Mouse (Mus musculus) midbrain, embryonic 15.5 days (tissue): ENCODE results near the gene Gmds. TPM values are rescaled to one million over a fixed set of nuclear protein-coding genes. Genes with fewer than 3 reads are reported as not detected.

Experiments
- ATAC-seq: fragments of 200-750 bp; cut with Nextera tagmentation; replicated peaks from 2 replicates; pipeline ENCODE4 v1.8.0; 2017; ENCODE audit warnings: moderate TSS enrichment
- H3K27ac ChIP-seq: fragments of 300-500 bp; sonication (generic); 2 replicates; pipeline ENCODE4 v1.5.1; 2015; ENCODE audit warnings: mild to moderate bottlenecking, inconsistent platforms
- H3K27me3 ChIP-seq: fragments of 300-500 bp; sonication (generic); replicated peaks from 2 replicates; pipeline ENCODE4 v1.6.1; 2015; ENCODE audit warnings: inconsistent platforms
- H3K36me3 ChIP-seq: fragments of 300-500 bp; sonication (generic); replicated peaks from 2 replicates; pipeline ENCODE4 v1.6.1; 2015; ENCODE audit warnings: inconsistent platforms
- H3K4me1 ChIP-seq: fragments of 300-500 bp; sonication (generic); 2 replicates; pipeline ENCODE4 v1.6.1; 2015; ENCODE audit warnings: inconsistent platforms
- H3K4me2 ChIP-seq: fragments of 300-500 bp; sonication (generic); 2 replicates; pipeline ENCODE4 v1.6.1; 2015; ENCODE audit warnings: inconsistent platforms, mild to moderate bottlenecking, moderate library complexity
- H3K4me3 ChIP-seq: fragments of 300-500 bp; sonication (generic); 2 replicates; pipeline ENCODE4 v1.5.1; 2015; ENCODE audit warnings: mild to moderate bottlenecking, inconsistent platforms
- H3K9ac ChIP-seq: fragments of 300-500 bp; sonication (generic); 2 replicates; pipeline ENCODE4 v1.6.1; 2015; ENCODE audit warnings: mild to moderate bottlenecking, inconsistent platforms
- H3K9me3 ChIP-seq: fragments of 300-500 bp; sonication (generic); 2 replicates; pipeline ENCODE4 v1.6.1; 2016; ENCODE audit warnings: inconsistent platforms
- WGBS: fragments of 180-500 bp; shearing (Covaris S2); methylation state at CpG from one replicate; pipeline ENCODE4 v1.1.7; 2015; ENCODE audit warnings: mixed read lengths; 5-methylcytosine and 5-hydroxymethylcytosine counted together
- polyA plus RNA-seq: library from polyadenylated mRNA; unstranded; fragments of >200 nt; fragmentation: Nextera tagmentation; extraction: Ambion mirVana; gene quantifications from 2 replicates; pipeline ENCODE4 v1.2.1, GENCODE M21; 2015

The Gmds gene
- polyA plus RNA-seq, 1 experiment from 2014 or later: 35.6 TPM

GRCm38 (mm10) chr13:31955171-31955570 is 383.4 kb downstream of the Gmds start:
- Histone ChIP-seq H3K9me3 (no peaks in the 10 kb centered on the region), H3K27ac (no peak overlapping the region)
- 62% methylated on average over 7 of the region's 7 CpGs for whole genome bisulfite sequencing

GRCm38 (mm10) chr13:31944676-31945210 is 393.8 kb downstream of the Gmds start:
- Histone ChIP-seq H3K9ac (no peak overlapping the region), H3K27ac (no peak overlapping the region), H3K4me1 (no peaks in the 10 kb centered on the region), H3K27me3 (no peaks in the 10 kb centered on the region), H3K36me3 (no peaks in the 10 kb centered on the region), H3K4me2 (no peak overlapping the region), H3K9me3 (no peaks in the 10 kb centered on the region), H3K4me3 (no peak overlapping the region)
- ATAC-seq: no peak
- WGBS: 88% methylated on average over 3 of the region's 3 CpGs

More at GRCm38 (mm10) chr13:31955171-31955570, 383.4 kb downstream of the Gmds start:
- Histone ChIP-seq H3K4me3 (no peak overlapping the region), H3K9ac (no peak overlapping the region), H3K4me1 (no peaks in the 10 kb centered on the region), H3K27me3 (no peaks in the 10 kb centered on the region), H3K36me3 (no peaks in the 10 kb centered on the region), H3K4me2 (no peak overlapping the region)
- no peak for ATAC-seq

- no peaks in the 10 kb centered on the region for H3K9me3 ChIP-seq
- H3K27ac ChIP-seq: no peak overlapping the region
- no peak overlapping the region for H3K9ac ChIP-seq
- H3K36me3 ChIP-seq: no peaks in the 10 kb centered on the region
- 67% methylated on average over 7 of the region's 7 CpGs for WGBS
- no peak overlapping the region for H3K4me3 ChIP-seq
- H3K4me1 ChIP-seq: no peaks in the 10 kb centered on the region
- no peaks in the 10 kb centered on the region for H3K27me3 ChIP-seq
- ATAC-seq: no peak
- no peak overlapping the region for H3K4me2 ChIP-seq
Observed at GRCm38 (mm10) chr13:31943482-31944275, 394.9 kb downstream of the Gmds start.

GRCm38 (mm10) chr13:31929299-31929698 is 409.2 kb downstream of the Gmds start:
- H3K9ac ChIP-seq: no peak overlapping the region
- H3K27me3 ChIP-seq: no peaks in the 10 kb centered on the region
- H3K9me3 ChIP-seq: no peaks in the 10 kb centered on the region
- H3K27ac ChIP-seq: no peak overlapping the region
- H3K4me2 ChIP-seq: no peak overlapping the region
- 82% methylated on average over 1 of the region's 1 CpGs for WGBS
- no peaks in the 10 kb centered on the region for H3K4me1 ChIP-seq
- no peaks in the 10 kb centered on the region for H3K36me3 ChIP-seq
- H3K4me3 ChIP-seq: no peak overlapping the region
- no peak for ATAC-seq

DNA sequence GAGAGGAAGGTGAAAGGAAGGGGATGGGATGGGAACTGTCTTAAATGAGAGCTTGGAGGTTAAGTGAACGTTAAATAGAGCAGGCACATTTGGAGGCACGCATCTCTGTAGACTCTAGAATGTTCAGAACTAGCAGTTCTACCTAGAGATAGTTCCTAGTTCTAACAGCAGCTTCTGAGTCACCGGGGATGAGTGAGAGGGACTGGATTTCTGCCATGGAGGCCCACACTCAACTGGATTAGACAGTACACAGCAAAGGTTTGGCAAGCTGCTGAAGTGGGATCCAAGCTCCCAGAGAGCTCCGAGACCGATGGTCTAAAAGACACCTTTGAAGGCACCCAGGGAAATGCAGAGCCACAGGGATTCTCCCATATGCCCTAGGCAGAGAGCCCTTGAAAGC is 411.9 kb downstream of the Gmds start:
- no peaks in the 10 kb centered on the region for H3K9me3 ChIP-seq
- no peaks in the 10 kb centered on the region for H3K36me3 ChIP-seq
- no peak overlapping the region for H3K27ac ChIP-seq
- WGBS: 81% methylated on average over 5 of the region's 5 CpGs
- H3K4me1 ChIP-seq: no peaks in the 10 kb centered on the region
- ATAC-seq: no peak
- no peaks in the 10 kb centered on the region for H3K27me3 ChIP-seq
- H3K4me2 ChIP-seq: no peak overlapping the region
- H3K4me3 ChIP-seq: no peak overlapping the region
- H3K9ac ChIP-seq: no peak overlapping the region

- no peak overlapping the region for H3K9ac ChIP-seq
- no peaks in the 10 kb centered on the region for H3K4me1 ChIP-seq
- no peaks in the 10 kb centered on the region for H3K9me3 ChIP-seq
- ATAC-seq: no peak
- H3K27ac ChIP-seq: no peak overlapping the region
- 73% methylated on average over 4 of the region's 4 CpGs for WGBS
- no peaks in the 10 kb centered on the region for H3K36me3 ChIP-seq
- H3K27me3 ChIP-seq: no peaks in the 10 kb centered on the region
- H3K4me2 ChIP-seq: no peak overlapping the region
- H3K4me3 ChIP-seq: no peak overlapping the region
Observed at GRCm38 (mm10) chr13:31924506-31924905, 414.0 kb downstream of the Gmds start.

GRCm38 (mm10) chr13:31919716-31920115 is 418.8 kb downstream of the Gmds start:
- Histone ChIP-seq H3K27me3 (no peaks in the 10 kb centered on the region), H3K9ac (no peak overlapping the region), H3K4me3 (no peak overlapping the region), H3K36me3 (no peaks in the 10 kb centered on the region), H3K9me3 (no peaks in the 10 kb centered on the region), H3K27ac (no peak overlapping the region), H3K4me1 (no peaks in the 10 kb centered on the region), H3K4me2 (no peak overlapping the region)
- no peak for ATAC-seq
- WGBS: 84% methylated on average over 2 of the region's 2 CpGs

GRCm38 (mm10) chr13:31917387-31917786 is 421.2 kb downstream of the Gmds start:
- ATAC-seq: no peak
- no peak overlapping the region for H3K4me3 ChIP-seq
- H3K27me3 ChIP-seq: no peaks in the 10 kb centered on the region
- no peak overlapping the region for H3K4me2 ChIP-seq
- H3K36me3 ChIP-seq: no peaks in the 10 kb centered on the region
- H3K9ac ChIP-seq: no peak overlapping the region
- 39% methylated on average over 5 of the region's 5 CpGs for WGBS
- H3K9me3 ChIP-seq: no peaks in the 10 kb centered on the region
- no peak overlapping the region for H3K27ac ChIP-seq
- no peaks in the 10 kb centered on the region for H3K4me1 ChIP-seq

DNA sequence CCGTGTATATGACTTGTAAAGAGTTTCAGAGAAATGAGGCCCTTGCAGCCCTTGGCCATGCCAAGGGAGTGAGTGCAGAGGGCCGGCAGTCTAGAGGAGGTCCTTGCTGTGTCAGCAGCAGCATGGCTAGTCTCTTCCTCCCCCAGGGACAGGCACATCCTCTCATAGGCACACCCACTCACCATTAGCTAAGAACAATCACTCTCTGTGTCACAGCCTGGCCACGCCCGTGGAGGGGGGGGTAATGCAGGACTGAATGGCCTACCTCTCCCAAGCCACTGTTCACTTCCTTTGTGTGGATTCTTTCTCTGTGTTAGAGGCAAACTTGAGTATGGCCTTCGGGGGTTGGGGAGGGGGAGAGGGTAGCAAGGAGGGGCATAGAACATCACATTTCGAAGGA is 422.8 kb downstream of the Gmds start:
- ATAC-seq: no peak
- no peaks in the 10 kb centered on the region for H3K4me1 ChIP-seq
- no peaks in the 10 kb centered on the region for H3K36me3 ChIP-seq
- H3K4me3 ChIP-seq: no peak overlapping the region
- H3K27me3 ChIP-seq: no peaks in the 10 kb centered on the region
- no peaks in the 10 kb centered on the region for H3K9me3 ChIP-seq
- no peak overlapping the region for H3K27ac ChIP-seq
- 78% methylated on average over 6 of the region's 6 CpGs for WGBS
- H3K9ac ChIP-seq: no peak overlapping the region
- H3K4me2 ChIP-seq: no peak overlapping the region

DNA sequence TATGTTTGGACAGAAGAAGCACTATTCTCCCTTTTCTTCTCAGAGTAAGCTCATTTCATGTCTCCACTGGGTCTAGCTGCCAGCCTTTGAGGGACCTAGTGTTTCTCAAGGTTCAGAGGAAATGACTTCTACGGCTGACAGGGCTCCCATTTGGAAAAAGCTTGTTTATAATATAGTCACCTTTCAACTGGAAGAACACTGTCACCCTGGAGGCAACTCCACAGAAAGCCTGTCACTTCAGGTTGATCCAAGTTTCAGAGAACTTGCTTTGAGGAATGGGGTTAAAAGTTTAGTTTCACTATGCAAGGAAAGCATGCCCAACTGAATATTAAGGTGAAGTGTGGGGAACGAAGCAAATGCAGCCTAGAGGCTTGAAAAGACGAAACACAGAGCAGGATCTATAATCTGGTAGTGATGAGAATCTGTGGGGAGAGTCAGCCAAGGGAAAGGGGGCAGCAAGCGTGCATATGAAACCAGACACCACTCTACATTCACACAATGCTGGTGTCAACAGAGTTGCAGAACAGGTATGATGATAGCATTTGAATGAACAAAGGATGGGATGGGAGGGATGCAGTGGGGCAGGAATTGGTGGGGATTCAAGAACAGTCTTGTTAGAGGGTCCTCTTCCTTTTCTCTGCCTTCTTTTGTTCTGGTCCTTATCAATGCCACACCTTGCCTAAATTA is 423.5 kb downstream of the Gmds start:
- H3K9ac ChIP-seq: no peak overlapping the region
- WGBS: 75% methylated on average over 4 of the region's 4 CpGs
- H3K9me3 ChIP-seq: no peaks in the 10 kb centered on the region
- no peaks in the 10 kb centered on the region for H3K4me1 ChIP-seq
- no peaks in the 10 kb centered on the region for H3K27me3 ChIP-seq
- H3K27ac ChIP-seq: no peak overlapping the region
- no peak overlapping the region for H3K4me3 ChIP-seq
- no peaks in the 10 kb centered on the region for H3K36me3 ChIP-seq
- ATAC-seq: no peak
- no peak overlapping the region for H3K4me2 ChIP-seq

GRCm38 (mm10) chr13:31911956-31912355 is 426.6 kb downstream of the Gmds start:
- Histone ChIP-seq H3K4me2 (no peak overlapping the region), H3K36me3 (no peaks in the 10 kb centered on the region), H3K9ac (no peak overlapping the region), H3K9me3 (no peaks in the 10 kb centered on the region), H3K4me1 (no peaks in the 10 kb centered on the region), H3K4me3 (no peak overlapping the region), H3K27me3 (no peaks in the 10 kb centered on the region), H3K27ac (no peak overlapping the region)
- 21% methylated on average over 5 of the region's 5 CpGs for WGBS
- no peak for ATAC-seq

DNA sequence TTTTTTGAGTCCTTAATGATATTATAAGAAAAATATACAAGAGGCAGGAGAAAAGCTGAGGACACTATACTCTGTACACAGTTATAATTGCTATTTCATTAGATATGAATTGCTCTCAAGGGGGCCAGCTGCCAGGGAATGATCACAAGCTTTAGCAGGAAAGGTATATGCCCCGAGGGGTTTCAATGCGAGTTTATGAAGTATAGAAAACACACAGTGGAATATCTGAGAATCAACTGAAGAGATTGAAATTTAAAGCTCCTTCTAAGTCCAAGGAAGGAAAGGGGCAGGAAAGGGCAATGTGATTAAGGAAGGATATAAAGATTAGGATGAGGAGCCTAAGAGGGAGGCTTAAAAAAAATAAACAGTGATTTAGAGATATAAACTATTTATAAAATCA is 427.2 kb downstream of the Gmds start:
- no peaks in the 10 kb centered on the region for H3K27me3 ChIP-seq
- no peak overlapping the region for H3K27ac ChIP-seq
- no peaks in the 10 kb centered on the region for H3K4me1 ChIP-seq
- no peak for ATAC-seq
- H3K4me2 ChIP-seq: no peak overlapping the region
- H3K9me3 ChIP-seq: no peaks in the 10 kb centered on the region
- no peak overlapping the region for H3K4me3 ChIP-seq
- H3K36me3 ChIP-seq: no peaks in the 10 kb centered on the region
- 46% methylated on average over 2 of the region's 2 CpGs for WGBS
- no peak overlapping the region for H3K9ac ChIP-seq

DNA sequence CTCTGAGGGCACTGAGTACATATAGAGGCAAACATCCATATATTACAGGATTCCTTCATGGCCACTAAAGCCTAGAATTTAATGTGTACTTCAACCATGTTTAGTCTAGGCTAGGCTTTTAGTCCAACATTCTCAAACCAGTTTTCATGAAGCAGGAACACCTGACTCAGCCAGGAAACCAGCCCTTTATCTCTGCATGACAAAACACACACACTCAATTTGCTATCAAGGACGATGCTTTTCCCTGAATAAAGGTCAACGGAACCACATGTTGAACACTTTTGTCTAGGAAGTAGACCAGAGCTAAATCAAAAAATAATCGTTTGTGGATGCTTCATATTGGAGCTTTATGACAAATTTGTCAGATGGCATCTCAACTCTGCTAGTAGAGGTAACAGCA is 429.5 kb downstream of the Gmds start:
- no peaks in the 10 kb centered on the region for H3K27me3 ChIP-seq
- H3K9ac ChIP-seq: no peak overlapping the region
- H3K9me3 ChIP-seq: no peaks in the 10 kb centered on the region
- H3K27ac ChIP-seq: no peak overlapping the region
- H3K4me3 ChIP-seq: no peak overlapping the region
- no peaks in the 10 kb centered on the region for H3K36me3 ChIP-seq
- no peaks in the 10 kb centered on the region for H3K4me1 ChIP-seq
- ATAC-seq: no peak
- no peak overlapping the region for H3K4me2 ChIP-seq
- 91% methylated on average over 3 of the region's 3 CpGs for WGBS
